Mouse (Mus musculus) G1E-ER4 (cell line): ENCODE results near the gene Arnt. TPM values are rescaled to one million over a fixed set of nuclear protein-coding genes. Genes with fewer than 3 reads are reported as not detected.
A peak's percentile ranks its signal among the peaks of the same experiment; 100 is the strongest.

Experiments
- GATA1 ChIP-seq: IDR thresholded peaks from one replicate; pipeline ENCODE4 v1.8.0; 2012; ENCODE audit warnings: low read length, inconsistent platforms
- polyA plus RNA-seq: library from polyadenylated mRNA; stranded (reverse); fragments of >175 nt; gene quantifications from 2 replicates; pipeline ENCODE4 v1.2.3, GENCODE M21; 2012

Arnt gene
- polyA plus RNA-seq, 1 experiment = 49.7 TPM

DNA sequence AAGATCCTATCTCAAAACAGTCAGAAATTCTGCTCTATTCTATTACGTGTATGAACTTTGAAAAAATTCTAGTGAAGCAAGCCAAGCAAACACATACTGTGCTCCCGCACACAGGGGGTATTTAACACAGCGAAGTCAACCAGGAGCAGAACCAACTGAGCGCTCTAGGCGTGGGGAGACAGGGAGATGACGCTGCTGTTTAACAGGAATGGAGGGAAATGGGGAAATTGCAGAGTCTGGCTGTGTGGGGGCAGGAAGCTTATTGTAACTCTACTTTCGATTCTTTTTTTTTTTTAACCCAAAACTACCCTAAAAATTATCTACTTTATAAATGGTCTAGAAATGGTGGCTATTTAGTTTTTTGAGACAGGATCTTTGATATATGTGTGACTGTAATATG, 84.7 kb downstream of the Arnt start:
- TF ChIP-seq GATA1 = no peak

- peak; percentile 49 for TF ChIP-seq GATA1
These were observed 85.1 kb downstream of the Arnt start for GRCm38 (mm10) chr3:95519315-95519714.

DNA sequence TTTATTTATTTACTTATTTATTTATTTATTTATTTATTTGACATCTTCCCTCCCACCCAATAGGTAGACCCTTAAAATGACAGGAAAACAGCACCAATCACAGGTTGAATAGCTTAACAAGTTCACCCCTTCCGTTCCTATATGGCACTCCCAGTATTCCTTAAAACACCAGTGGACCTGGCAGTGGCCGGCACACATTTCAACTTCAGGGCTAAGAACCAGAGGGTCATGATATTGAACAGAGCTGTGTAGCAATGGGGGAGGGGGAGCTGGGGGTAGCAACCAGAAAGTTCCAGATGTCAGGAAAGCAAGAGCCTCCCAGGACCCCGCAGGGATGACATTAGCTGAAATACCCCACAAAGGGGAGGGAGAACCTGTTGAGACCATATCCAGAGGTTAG, 85.9 kb downstream of the Arnt start:
- no peak for TF ChIP-seq GATA1

DNA sequence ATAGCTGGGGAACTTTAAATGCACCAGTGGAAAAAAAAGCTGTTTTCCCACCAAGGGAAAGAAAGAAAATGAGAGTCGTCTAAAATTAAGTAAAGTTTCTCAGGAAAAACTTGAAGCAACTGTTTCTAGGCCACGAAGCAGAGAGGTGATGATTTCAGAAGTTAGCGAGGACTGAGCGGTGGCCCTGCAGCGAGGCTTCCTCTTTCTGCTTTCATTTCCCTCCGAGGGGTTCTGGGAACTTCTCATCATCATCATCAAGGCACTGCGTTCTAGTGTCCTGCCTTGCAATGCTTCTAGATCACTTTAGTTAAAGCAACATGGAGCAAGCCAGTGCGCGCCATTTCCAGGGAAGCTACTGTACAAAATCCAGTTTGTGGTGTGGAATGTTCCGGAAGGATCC, 87.0 kb downstream of the Arnt start:
- no peak for TF ChIP-seq GATA1

DNA sequence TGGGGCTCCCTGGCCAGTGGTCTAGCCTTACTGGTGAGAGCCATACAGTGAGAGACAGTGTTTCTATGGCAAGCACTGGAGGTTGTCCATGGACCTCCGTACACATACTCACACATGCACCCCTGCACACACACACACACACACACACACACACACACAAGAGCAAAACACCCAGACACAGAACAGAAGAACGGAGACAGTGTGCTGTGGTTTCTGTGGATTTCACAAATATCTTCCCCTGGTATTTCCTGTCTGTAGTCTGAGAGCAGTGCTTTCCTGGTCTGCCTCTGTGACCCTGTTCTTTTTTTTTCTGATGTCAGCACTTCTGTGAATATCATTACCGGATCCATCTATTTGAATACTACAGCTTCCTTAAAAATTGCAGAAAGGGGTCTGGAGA, 89.5 kb downstream of the Arnt start:
- no peak for TF ChIP-seq GATA1

- TF ChIP-seq GATA1 = no peak
These were observed 90.5 kb downstream of the Arnt start for GRCm38 (mm10) chr3:95524673-95525072.

DNA sequence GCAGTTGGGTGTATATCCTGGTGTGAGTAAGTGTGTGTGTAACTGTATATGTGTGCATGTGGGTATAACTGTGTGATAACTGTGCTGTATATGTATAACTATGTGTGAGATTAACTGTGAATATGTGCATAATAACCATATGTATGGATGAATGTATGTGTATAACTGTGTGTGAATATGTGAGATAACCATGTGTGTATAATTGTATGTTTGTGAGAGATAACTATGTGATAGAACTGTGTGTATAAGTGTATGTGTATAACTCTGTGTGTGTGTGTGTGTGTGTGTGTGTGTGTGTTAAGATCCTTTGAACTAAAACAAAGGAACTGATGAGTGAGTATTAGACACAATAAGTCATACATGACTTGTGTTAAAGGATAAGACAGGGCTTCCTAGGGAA, 91.9 kb downstream of the Arnt start:
- TF ChIP-seq GATA1 = no peak

- no peak for TF ChIP-seq GATA1
These were observed 92.5 kb downstream of the Arnt start, which contains the start of gene Ctss for GRCm38 (mm10) chr3:95526622-95527211. Gene Ctss (plus strand): TSS chr3:95526786.

DNA sequence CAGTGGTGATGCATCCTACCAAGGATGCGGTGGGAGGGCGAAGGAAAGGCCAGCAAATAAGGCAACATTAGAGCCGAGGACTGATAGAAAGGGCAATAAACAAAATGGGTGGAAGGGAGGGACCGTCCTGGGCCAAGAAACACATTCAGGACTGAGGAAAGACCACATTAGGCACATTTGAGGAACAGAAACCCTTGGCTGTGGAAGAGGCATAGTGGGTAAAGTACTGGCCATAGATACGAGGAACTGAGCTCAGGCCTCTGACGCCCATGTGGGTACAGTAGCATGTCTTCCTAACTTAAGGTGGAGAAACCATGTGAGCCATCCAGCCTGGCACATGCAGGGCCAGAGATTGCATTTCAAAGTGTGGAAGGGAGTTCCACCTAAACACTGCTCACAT, 95.6 kb downstream of the Arnt start:
- no peak for TF ChIP-seq GATA1

GRCm38 (mm10) chr3:95531025-95531424, 96.8 kb downstream of the Arnt start:
- TF ChIP-seq GATA1 = no peak

DNA sequence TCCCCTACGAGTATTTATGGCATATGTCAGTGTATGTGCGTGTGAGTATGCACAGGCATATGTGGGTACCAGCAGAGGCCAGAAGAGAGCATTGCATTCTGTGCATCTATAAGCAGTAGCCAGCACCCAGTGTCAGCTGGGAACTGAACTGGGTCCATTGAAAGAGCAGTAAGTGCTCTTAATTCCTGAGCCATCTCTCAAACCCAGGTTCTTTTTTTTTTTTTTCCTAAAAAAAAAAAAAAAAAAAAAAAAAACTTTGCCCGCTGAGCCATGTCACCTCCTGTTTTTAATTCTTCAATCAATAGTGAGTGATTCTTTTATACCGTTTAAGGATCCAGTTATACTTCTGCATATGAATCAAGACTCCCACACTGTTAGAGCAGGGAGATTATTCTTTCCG, 99.2 kb downstream of the Arnt start:
- no peak for TF ChIP-seq GATA1

DNA sequence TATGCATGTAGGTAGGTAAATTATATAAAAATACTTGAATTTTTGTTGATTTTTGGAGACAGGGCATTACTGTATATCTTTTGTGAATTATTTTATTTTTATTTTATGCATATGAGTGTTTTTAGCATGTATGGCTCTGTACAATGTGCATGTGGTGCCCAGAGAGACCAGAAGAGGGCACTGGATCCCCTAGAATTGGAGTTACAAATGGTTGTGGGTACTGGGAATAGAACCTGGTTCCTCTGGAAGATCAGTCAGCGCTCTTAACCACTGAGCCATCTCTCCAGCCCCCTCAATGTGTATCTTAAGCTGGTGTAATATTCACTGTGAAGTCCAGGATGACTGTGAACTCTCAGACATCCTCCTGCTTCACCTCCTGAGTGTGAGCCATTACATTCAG, 100.7 kb downstream of the Arnt start:
- no peak for TF ChIP-seq GATA1

- no peak for TF ChIP-seq GATA1
These were observed 104.7 kb downstream of the Arnt start for GRCm38 (mm10) chr3:95538936-95539335.

DNA sequence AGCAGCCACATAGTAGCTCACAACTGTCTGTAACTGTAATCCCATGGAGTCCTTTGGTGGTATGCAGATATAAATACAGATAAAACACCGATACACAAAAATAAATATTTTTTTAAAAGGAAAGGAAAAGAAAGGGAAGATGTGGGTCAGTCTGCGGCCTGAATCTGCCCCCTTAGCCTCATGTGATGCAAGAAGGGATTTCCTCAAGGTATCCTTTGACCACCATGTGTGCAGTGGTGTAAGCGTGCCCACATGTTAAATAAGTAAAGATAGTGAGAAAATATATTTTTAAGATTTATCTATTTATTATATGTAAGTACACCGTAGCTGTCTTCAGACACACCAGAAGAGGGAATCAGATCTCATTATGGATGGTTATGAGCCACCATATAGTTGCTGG, 105.6 kb downstream of the Arnt start:
- TF ChIP-seq GATA1 = no peak

- TF ChIP-seq GATA1 = no peak
These were observed 108.0 kb downstream of the Arnt start for GRCm38 (mm10) chr3:95542171-95542570.

DNA sequence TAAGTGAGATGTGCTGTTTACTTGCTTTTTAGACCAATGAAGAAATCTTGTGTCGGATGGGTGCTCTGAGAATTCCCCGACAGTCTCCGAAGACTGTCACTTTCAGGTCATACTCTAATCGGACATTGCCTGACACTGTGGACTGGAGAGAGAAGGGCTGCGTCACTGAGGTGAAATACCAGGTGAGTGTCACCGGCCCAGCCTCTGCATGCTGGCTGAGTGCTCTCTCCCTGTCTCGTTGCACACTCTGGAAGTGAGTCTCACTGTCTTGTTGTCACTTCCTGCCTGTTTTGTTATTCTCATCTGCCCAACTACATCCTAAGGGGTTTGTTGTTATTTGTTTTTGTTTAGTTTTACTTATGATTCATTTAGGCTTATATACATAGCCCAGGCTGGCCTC, 108.8 kb downstream of the Arnt start:
- TF ChIP-seq GATA1 = no peak

Other genes with a start within 250 kb of the Arnt start
- gene Gabpb2, start 216.5 kb upstream of the Arnt start, polyA plus RNA-seq = 3.0 and 3.9 TPM in 2 replicates
- gene Cdc42se1, start 205.7 kb upstream of the Arnt start, polyA plus RNA-seq = 142 and 147 TPM in 2 replicates
- 2.4 and 4.8 TPM in 2 replicates for gene Mllt11, start 202.2 kb upstream of the Arnt start, polyA plus RNA-seq
- gene Gm128, start 192.8 kb upstream of the Arnt start, polyA plus RNA-seq = not detected in 2 replicates
- not detected in 2 replicates for gene Bnipl, start 183.2 kb upstream of the Arnt start, polyA plus RNA-seq
- gene Mindy1, start 153.0 kb upstream of the Arnt start, polyA plus RNA-seq = 82.1 and 111 TPM in 2 replicates
- gene Prune1, start 152.3 kb upstream of the Arnt start, polyA plus RNA-seq = 2.4 and 3.3 TPM in 2 replicates
- gene Anxa9, start 127.2 kb upstream of the Arnt start, polyA plus RNA-seq = 0.97 and 1.0 TPM in 2 replicates
- 461 and 746 TPM in 2 replicates for gene Cers2, start 119.6 kb upstream of the Arnt start, polyA plus RNA-seq
- 54.7 and 74.2 TPM in 2 replicates for gene Setdb1, start 77.2 kb upstream of the Arnt start, polyA plus RNA-seq
- not detected in 2 replicates for gene 4930558C23Rik, start 31.5 kb upstream of the Arnt start, polyA plus RNA-seq
- not detected in 2 replicates for gene Ctsk, start 64.9 kb downstream of the Arnt start, polyA plus RNA-seq
- gene Ctss, start 92.4 kb downstream of the Arnt start, polyA plus RNA-seq = not detected in 2 replicates
- gene Hormad1, start 125.3 kb downstream of the Arnt start, polyA plus RNA-seq = not detected in 2 replicates
- 1.8 and 2.5 TPM in 2 replicates for gene Golph3l, start 154.5 kb downstream of the Arnt start, polyA plus RNA-seq
- gene Ensa, start 190.6 kb downstream of the Arnt start, polyA plus RNA-seq = 26.3 and 26.9 TPM in 2 replicates
- 336 and 436 TPM in 2 replicates for gene Mcl1, start 224.4 kb downstream of the Arnt start, polyA plus RNA-seq